Mouse (Mus musculus) brain, embryonic 18.5 days (tissue): ENCODE measurements at regions not wholly inside any gene's neighbourhood (a gene's known extent, or its start where the extent isn't known, plus 50 kb on each side); places are given as distances from the start of the nearest gene placed in this dataset.

Experiments used
- DNase-seq: peaks from one replicate; pipeline ENCODE4 v3.0.0-alpha.2; 2012; ENCODE audit warnings: low read depth, low spot score

- peak; percentile 16 for DNase-seq
Measured at GRCm38 (mm10) chr15:61599734-61600133, 676.9 kb upstream of the A1bg start.

DNA sequence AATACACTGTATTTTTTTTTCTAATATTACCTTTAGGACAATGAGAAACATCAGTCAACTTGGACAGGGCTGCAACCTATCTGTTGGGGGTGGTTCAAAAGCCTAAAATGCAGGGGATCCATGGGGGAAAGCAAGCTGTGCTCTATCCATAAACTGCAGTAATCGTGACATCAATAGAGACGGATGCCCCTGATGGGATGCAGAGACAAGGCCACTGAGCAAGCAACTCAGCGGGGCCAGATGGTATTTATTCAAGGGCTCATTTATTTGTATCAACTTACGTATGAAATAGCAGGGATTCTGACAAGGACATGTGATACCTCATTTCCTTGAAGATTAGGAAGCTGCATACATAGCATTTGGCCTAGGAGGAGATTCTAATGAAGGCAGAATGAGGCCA lies 673.5 kb upstream of the A1bg start:
- DNase-seq = no peak

- DNase-seq = no peak
Measured at GRCm38 (mm10) chr15:61588956-61589355, 666.1 kb upstream of the A1bg start.

- DNase-seq = no peak
Measured at GRCm38 (mm10) chr15:61582335-61582734, 659.5 kb upstream of the A1bg start.

DNA sequence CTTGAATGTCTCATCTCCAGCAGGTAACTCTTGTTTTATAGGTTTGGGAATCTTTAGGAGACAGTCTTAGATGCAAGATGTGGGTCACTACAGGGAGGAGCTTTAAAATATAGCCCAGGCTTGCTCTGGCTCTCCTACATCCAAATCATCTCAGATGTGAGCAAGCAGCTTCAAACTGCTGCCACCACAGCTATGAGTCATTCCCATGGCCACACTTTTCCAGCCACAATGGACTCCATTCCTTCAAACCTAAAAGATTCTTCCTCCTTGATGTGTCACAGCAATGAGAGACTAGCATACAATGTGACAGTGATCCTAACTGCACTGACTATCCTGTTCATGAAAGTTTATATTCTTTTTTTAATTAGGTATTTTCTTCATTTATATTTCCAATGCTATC lies 640.5 kb upstream of the A1bg start:
- no peak for DNase-seq

DNA sequence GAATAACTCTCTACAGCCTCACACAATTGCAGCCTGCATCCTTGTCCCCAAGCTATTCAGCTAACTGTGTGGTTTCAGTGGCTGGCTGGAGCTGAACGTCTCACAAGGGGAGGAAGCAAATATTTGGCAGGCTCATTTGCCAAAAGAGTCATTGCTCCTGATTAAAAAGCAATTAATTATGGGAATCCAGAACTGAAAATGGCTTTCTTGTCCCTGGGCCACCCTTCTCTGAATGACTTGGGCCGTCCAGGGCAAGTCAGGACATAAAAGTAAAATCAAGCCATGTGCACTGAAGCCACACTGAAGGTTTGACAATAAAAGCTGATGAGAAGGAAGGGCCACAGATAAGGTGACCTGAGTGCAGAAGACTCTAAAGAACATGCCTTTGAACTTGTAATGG lies 639.4 kb upstream of the A1bg start:
- DNase-seq = no peak

- DNase-seq = no peak
Measured at GRCm38 (mm10) chr15:61553908-61554307, 631.1 kb upstream of the A1bg start.

DNA sequence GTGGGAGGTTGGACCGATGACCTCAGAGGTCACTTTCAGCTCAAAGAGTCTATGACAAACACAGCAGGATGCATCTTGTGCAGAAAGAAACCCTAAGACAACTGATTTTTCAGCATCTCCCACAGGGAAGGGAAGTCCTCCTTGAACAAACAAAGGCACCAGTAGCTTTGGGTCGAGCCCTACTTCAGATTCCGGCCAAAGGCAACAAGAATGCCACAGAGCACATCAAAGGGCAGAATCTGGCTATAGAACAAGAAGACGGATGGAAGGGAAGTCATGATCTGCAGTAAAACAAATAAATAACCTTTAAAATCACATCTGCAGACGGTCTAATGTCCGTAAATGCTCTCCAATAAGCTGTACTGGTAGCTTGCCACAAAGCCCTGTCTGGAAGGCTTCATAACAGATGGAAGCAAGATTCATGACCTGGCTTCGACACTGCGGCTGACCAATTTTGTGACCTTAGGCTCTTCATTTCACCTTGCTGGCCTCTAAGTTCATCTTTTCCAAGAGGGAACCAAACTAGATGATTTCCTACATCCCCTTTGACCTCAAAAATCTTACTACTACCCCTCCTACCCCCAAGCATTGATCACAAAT lies 630.4 kb upstream of the A1bg start:
- DNase-seq = no peak

DNA sequence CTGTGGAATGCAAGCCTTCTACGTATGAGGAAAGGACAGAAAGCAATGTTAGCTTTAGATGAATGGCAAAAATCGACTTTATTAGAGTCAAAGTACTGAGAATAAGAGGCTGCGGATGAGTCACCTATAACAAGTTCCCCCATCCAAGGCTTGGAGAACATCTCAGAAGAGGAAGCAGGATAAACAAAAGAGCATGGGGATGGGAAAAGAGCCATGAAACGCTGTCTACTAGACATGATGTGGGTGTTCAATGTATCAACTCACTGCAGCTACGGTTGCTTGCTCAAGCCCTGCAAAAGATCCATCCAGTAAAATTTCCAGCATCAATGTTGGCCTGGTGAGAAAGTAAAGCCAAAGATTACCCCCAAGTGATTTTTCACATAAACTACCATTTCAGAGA lies 628.4 kb upstream of the A1bg start:
- DNase-seq = no peak

DNA sequence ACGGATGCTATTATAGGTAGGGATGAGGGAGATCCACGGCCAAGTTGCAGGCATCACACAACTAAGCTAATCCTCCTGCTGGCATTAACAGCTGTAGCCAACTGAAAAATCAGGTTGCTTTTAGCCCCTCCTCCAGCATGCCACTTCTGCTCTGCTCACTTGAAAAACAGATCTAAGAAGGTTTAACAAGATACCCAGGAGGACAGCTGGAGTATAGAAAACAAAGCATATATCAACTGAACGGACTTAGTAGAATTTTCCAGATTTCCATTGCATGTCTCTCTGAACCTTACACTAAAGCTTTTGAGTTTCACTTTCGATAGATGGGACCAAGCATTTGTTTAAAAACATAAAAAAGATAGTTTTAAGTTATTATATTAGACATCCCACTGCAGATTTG lies 625.6 kb upstream of the A1bg start:
- DNase-seq = no peak

- no peak for DNase-seq
Measured at GRCm38 (mm10) chr15:61546608-61547007, 623.8 kb upstream of the A1bg start.

- no peak for DNase-seq
Measured at GRCm38 (mm10) chr15:61544074-61544473, 621.3 kb upstream of the A1bg start.

GRCm38 (mm10) chr15:61541643-61542042 lies 618.8 kb upstream of the A1bg start:
- no peak for DNase-seq

- no peak for DNase-seq
Measured at GRCm38 (mm10) chr15:61540753-61541421, 618.1 kb upstream of the A1bg start.

DNA sequence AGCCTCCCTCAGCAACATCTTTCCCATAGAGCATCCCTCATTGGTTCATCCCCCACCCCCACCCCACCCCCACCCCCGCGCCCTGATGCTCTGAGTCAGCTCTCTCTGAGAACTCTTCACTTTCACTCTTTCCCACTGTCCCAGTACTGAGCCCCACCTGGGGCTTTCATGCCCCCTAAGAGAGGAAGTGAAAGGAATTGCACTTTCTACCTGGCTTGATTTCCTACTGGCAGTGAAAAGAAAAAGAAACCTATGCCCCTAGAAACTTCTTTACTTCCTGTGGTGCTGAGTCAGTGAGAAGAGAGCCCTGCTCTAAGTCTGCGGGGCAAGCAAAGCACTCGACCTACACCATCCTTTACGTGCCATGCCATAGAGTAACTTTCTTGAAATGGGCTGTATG lies 616.1 kb upstream of the A1bg start:
- DNase-seq = no peak

GRCm38 (mm10) chr15:61538169-61538755 lies 615.5 kb upstream of the A1bg start:
- no peak for DNase-seq

DNA sequence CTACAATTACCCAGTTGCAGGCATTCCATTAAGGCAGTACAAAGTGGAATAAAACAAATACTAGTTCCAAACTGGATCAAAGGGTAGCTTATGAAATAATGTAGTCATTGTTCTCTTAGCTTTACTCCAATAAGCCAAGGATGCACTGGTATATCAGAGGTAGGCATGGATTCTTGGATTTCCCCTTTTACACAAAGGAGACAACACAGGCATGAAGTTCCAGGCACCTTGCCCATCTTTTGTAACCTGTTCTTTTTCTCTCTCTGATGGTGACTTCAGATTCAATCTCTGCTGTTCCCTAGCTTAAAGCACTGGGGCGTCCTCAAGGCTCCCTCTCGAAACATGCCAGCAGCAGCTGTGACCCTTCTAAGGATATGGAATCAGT lies 613.5 kb upstream of the A1bg start:
- no peak for DNase-seq

- DNase-seq = no peak
Measured at GRCm38 (mm10) chr15:61535644-61536331, 613.0 kb upstream of the A1bg start.

- DNase-seq = no peak
Measured at GRCm38 (mm10) chr15:61535180-61535579, 612.4 kb upstream of the A1bg start.

GRCm38 (mm10) chr15:61532808-61533207 lies 610.0 kb upstream of the A1bg start:
- DNase-seq = no peak

- DNase-seq = no peak
Measured at GRCm38 (mm10) chr15:61532040-61532439, 609.2 kb upstream of the A1bg start.

GRCm38 (mm10) chr15:61523036-61523435 lies 600.2 kb upstream of the A1bg start:
- DNase-seq = no peak

GRCm38 (mm10) chr15:61517265-61517664 lies 594.5 kb upstream of the A1bg start:
- DNase-seq = no peak
